Mouse (Mus musculus): ENCODE data around the gene Mafb. TPM values are rescaled to one million over a fixed set of nuclear protein-coding genes. Genes with fewer than 3 reads are reported as not detected.

Gene Mafb
- polyA plus RNA-seq, 1 experiment, result 4.3 TPM

DNA sequence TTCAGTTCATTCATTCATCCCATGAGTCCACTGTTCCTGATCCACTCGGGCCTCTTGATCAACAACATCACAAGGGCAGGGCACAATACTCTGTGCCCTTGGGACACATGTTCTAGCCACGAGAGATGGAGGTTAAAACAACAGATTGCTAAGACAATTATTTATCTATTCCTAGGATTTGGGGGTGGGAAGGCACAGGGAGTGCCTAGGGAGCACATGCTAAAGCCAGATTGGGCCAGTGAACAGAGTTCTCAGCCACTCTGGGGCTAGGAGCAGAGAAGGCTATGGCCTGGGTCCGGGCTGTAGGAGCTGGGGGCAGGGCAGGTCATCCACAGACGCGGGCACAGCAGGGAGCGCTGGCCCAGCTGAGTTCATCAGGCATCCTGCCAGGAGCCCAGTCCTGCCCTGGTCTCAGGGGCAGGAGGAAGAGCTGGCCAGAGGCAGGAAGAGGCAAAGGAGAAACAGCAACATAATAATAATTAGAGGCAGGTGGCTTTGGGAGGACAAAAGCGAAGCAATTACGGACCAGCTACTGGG, 15.8 kb downstream of the Mafb start:
- no peak for TF ChIP-seq CTCF (IDR thresholded peaks at IDR 0.05; ENCODE audit: borderline replicate concordance, insufficient read depth, low read depth, low read length)
- TF ChIP-seq POLR2A (IDR thresholded peaks at IDR 0.05; ENCODE audit: borderline replicate concordance, insufficient read depth, low read length), result no peak
- no peaks in the 10 kb centered on the region for H3K4me1 ChIP-seq (ENCODE audit: control insufficient read depth, insufficient read depth, low read length)
- H3K27ac ChIP-seq (ENCODE audit: insufficient read depth, low read length), result no peak overlapping the region
- no peak overlapping the region for H3K4me3 ChIP-seq (replicated peaks; ENCODE audit: insufficient read depth, low read depth, low read length)
- DNase-seq, result no peak
- no peaks in the 10 kb centered on the region; the same call in 1 of the 2 replicates for H3K27me3 ChIP-seq (ENCODE audit: control insufficient read depth, insufficient read depth, low read length)
- WGBS, result 31% methylated on average over 8 of the region's 8 CpGs

DNA sequence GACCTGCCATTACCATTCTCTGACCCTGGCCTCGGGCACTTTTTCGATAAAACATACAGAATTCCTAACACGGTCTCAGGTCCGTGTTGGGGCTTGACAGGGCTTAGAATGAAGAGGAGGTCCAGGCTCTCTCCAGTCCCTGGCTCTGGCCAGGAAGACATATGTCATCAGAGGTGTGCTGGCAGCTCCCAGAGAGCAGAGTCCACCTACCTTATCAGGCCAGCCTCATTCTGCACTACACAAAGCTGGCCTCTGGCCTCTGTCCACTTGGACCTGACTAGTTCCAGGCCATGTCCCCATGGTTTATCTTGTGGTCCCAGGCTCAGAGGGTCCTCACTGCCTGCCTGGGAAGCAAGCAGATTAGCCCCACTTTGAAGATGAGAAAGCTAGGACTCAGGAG, 17.3 kb downstream of the Mafb start:
- TF ChIP-seq POLR2A (IDR thresholded peaks at IDR 0.05; ENCODE audit: borderline replicate concordance, insufficient read depth, low read length), result no peak
- TF ChIP-seq CTCF (IDR thresholded peaks at IDR 0.05; ENCODE audit: borderline replicate concordance, insufficient read depth, low read depth, low read length), result no peak
- no peaks in the 10 kb centered on the region; the same call in 1 of the 2 replicates for H3K27me3 ChIP-seq (ENCODE audit: control insufficient read depth, insufficient read depth, low read length)
- no peak overlapping the region for H3K4me3 ChIP-seq (replicated peaks; ENCODE audit: insufficient read depth, low read depth, low read length)
- H3K4me1 ChIP-seq (ENCODE audit: control insufficient read depth, insufficient read depth, low read length), result no peaks in the 10 kb centered on the region
- no peak overlapping the region for H3K27ac ChIP-seq (ENCODE audit: insufficient read depth, low read length)
- no peak for DNase-seq
- 78% methylated on average over 4 of the region's 4 CpGs for WGBS

DNA sequence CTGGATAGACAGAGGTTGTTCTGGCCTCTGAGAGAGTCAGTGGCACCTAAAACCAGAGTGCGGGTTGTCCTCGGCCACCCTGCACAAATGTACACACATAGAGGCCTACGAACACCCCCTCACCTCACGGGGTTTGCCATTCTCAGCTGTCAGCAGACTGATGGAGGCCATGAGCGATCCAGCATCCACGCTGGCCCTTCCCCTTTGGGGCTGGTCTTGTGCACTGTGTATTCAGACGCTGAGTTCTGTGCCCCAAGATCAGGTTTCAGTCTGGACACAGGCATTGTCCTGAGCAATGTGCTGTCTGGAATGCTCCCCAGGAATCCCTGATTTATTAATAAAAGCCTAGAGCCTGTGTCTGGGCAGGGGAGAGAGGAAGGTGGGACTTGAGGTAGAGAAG, 18.1 kb downstream of the Mafb start:
- H3K4me3 ChIP-seq (replicated peaks; ENCODE audit: insufficient read depth, low read depth, low read length), result no peak overlapping the region
- WGBS, result 64% methylated on average over 7 of the region's 7 CpGs
- no peaks in the 10 kb centered on the region; the same call in 1 of the 2 replicates for H3K27me3 ChIP-seq (ENCODE audit: control insufficient read depth, insufficient read depth, low read length)
- TF ChIP-seq CTCF (IDR thresholded peaks at IDR 0.05; ENCODE audit: borderline replicate concordance, insufficient read depth, low read depth, low read length) (no peak), POLR2A (IDR thresholded peaks at IDR 0.05; ENCODE audit: borderline replicate concordance, insufficient read depth, low read length) (no peak)
- H3K4me1 ChIP-seq (ENCODE audit: control insufficient read depth, insufficient read depth, low read length), result no peaks in the 10 kb centered on the region
- H3K27ac ChIP-seq (ENCODE audit: insufficient read depth, low read length), result no peak overlapping the region
- no peak for DNase-seq

DNA sequence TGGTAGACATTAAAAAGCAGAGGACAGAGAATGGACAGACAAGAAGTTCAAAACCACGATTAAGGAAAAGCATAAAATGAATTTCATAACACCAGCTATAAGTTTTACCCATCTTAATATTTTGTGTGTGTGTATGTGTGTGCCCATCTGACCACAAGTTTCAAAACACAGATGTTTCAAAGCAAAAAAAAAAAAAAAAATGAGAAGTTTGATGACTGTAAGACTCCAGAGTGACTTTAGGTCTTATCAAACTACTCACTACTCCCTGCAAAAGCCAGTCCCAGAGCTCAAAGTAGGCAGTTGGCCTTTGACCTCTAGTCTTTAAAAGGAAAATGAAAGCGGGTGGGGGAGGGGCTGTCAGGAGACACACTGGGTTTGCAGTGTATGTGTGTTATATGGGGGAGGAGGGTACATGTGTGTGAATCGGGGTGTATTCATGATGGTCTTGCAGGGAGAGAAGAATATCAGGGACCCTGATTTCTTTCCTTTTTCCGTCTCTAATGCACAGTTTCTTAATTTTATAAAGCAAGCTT, 18.7 kb downstream of the Mafb start:
- TF ChIP-seq CTCF (IDR thresholded peaks at IDR 0.05; ENCODE audit: borderline replicate concordance, insufficient read depth, low read depth, low read length) (no peak), POLR2A (IDR thresholded peaks at IDR 0.05; ENCODE audit: borderline replicate concordance, insufficient read depth, low read length) (no peak)
- 70% methylated on average over 4 of the region's 4 CpGs for WGBS
- no peak overlapping the region for H3K27ac ChIP-seq (ENCODE audit: insufficient read depth, low read length)
- no peak for DNase-seq
- H3K27me3 ChIP-seq (ENCODE audit: control insufficient read depth, insufficient read depth, low read length), result no peaks in the 10 kb centered on the region
- no peaks in the 10 kb centered on the region for H3K4me1 ChIP-seq (ENCODE audit: control insufficient read depth, insufficient read depth, low read length)
- no peak overlapping the region for H3K4me3 ChIP-seq (replicated peaks; ENCODE audit: insufficient read depth, low read depth, low read length)

DNA sequence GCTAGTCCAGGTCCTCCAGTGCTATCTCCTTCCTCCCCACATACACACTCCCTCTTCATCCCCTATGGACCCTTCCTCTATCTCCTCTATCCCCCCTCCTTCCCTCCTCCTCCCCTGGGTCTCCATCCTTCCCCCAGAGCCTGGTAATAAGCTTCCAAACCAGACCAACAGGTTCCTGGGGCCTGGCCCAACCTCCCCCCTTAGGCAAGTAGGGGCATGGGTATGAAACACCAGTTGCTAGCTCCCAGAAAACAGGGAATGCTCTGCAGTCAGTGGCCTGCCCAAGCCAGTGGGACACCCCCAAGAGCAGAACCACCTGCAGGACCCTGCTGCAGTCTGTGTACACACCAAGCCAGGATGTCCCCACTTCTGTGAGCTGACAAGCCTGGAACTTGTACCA, 21.2 kb downstream of the Mafb start:
- DNase-seq, result no peak
- no peaks in the 10 kb centered on the region for H3K4me1 ChIP-seq (ENCODE audit: control insufficient read depth, insufficient read depth, low read length)
- no peaks in the 10 kb centered on the region for H3K27me3 ChIP-seq (ENCODE audit: control insufficient read depth, insufficient read depth, low read length)
- no peak overlapping the region for H3K4me3 ChIP-seq (replicated peaks; ENCODE audit: insufficient read depth, low read depth, low read length)
- TF ChIP-seq POLR2A (IDR thresholded peaks at IDR 0.05; ENCODE audit: borderline replicate concordance, insufficient read depth, low read length) (no peak), CTCF (IDR thresholded peaks at IDR 0.05; ENCODE audit: borderline replicate concordance, insufficient read depth, low read depth, low read length) (no peak)
- no peak overlapping the region for H3K27ac ChIP-seq (ENCODE audit: insufficient read depth, low read length)

GRCm38 (mm10) chr2:160340121-160340520, 26.7 kb downstream of the Mafb start:
- no peak for DNase-seq
- Histone ChIP-seq H3K27me3 (ENCODE audit: control insufficient read depth, insufficient read depth, low read length) (no peaks in the 10 kb centered on the region; the same call in 1 of the 2 replicates), H3K4me3 (replicated peaks; ENCODE audit: insufficient read depth, low read depth, low read length) (no peak overlapping the region), H3K27ac (ENCODE audit: insufficient read depth, low read length) (no peak overlapping the region), H3K4me1 (ENCODE audit: control insufficient read depth, insufficient read depth, low read length) (no peaks in the 10 kb centered on the region)
- 65% methylated on average over 4 of the region's 4 CpGs for WGBS
- TF ChIP-seq POLR2A (IDR thresholded peaks at IDR 0.05; ENCODE audit: borderline replicate concordance, insufficient read depth, low read length) (no peak), CTCF (IDR thresholded peaks at IDR 0.05; ENCODE audit: borderline replicate concordance, insufficient read depth, low read depth, low read length) (no peak)

GRCm38 (mm10) chr2:160339595-160339994, 27.3 kb downstream of the Mafb start:
- Histone ChIP-seq H3K27me3 (ENCODE audit: control insufficient read depth, insufficient read depth, low read length) (no peaks in the 10 kb centered on the region; the same call in 1 of the 2 replicates), H3K4me3 (replicated peaks; ENCODE audit: insufficient read depth, low read depth, low read length) (no peak overlapping the region), H3K27ac (ENCODE audit: insufficient read depth, low read length) (no peak overlapping the region), H3K4me1 (ENCODE audit: control insufficient read depth, insufficient read depth, low read length) (no peaks in the 10 kb centered on the region)
- WGBS, result 94% methylated on average over 5 of the region's 5 CpGs
- TF ChIP-seq POLR2A (IDR thresholded peaks at IDR 0.05; ENCODE audit: borderline replicate concordance, insufficient read depth, low read length) (no peak), CTCF (IDR thresholded peaks at IDR 0.05; ENCODE audit: borderline replicate concordance, insufficient read depth, low read depth, low read length) (no peak)
- no peak for DNase-seq

DNA sequence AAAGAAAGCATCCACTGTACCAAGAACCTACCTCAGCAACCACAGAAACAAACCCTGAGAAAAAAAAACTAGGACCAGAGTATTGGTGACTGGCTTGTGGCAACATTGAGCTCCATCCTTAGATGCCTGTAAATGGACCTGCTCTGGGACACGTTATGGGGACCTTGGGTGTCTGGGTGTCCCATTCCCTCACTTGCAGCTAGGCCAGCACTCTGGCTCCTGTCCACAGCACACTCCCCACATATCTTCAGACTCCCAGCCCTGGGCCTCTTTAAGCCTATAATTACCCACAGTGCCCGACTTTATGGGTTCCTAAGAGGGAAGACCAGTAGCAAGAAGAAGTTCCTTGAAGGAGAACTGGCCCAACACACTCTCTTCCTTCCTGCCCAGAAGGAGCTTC, 30.8 kb downstream of the Mafb start:
- DNase-seq, result no peak
- 61% methylated on average over 2 of the region's 2 CpGs for WGBS
- Histone ChIP-seq H3K4me1 (ENCODE audit: control insufficient read depth, insufficient read depth, low read length) (no peaks in the 10 kb centered on the region), H3K27me3 (ENCODE audit: control insufficient read depth, insufficient read depth, low read length) (no peaks in the 10 kb centered on the region; the same call in 1 of the 2 replicates), H3K27ac (ENCODE audit: insufficient read depth, low read length) (no peak overlapping the region), H3K4me3 (replicated peaks; ENCODE audit: insufficient read depth, low read depth, low read length) (no peak overlapping the region)
- TF ChIP-seq POLR2A (IDR thresholded peaks at IDR 0.05; ENCODE audit: borderline replicate concordance, insufficient read depth, low read length), result no peak
- TF ChIP-seq CTCF (IDR thresholded peaks at IDR 0.05; ENCODE audit: borderline replicate concordance, insufficient read depth, low read depth, low read length), result no peak
